Mouse (Mus musculus) MEL (cell line): ENCODE data around the gene Klrk1. TPM values are rescaled to one million over a fixed set of nuclear protein-coding genes. Genes with fewer than 3 reads are reported as not detected.

ENCODE experiments used
- DNase-seq: peaks from one replicate; pipeline ENCODE4 v3.0.0; 2011; ENCODE audit warnings: low read depth, low spot score
- H3K27ac ChIP-seq: 2 replicates; pipeline ENCODE4 v1.5.1; 2012; ENCODE audit warnings: low read depth, mild to moderate bottlenecking, control low read depth, low read length, moderate library complexity; ENCODE audit not compliant: control insufficient read depth
- H3K27me3 ChIP-seq, 2 experiments: fragments of 150-350 bp in 1 of 2; sonication (generic) in 1 of 2; 2 replicates each; pipeline ENCODE4 v1.6.1; 2012; ENCODE audit warnings: low read length in 2 of 2, mild to moderate bottlenecking in 2 of 2, improper control_type of control experiment in 1 of 2, moderate library complexity in 1 of 2; ENCODE audit not compliant: insufficient read depth in 2 of 2, control insufficient read depth in 1 of 2
- H3K36me3 ChIP-seq, 2 experiments: 2 replicates each; pipeline ENCODE4 v1.6.1; 2012 to 2014; ENCODE audit warnings: low read length in 2 of 2, improper control_type of control experiment in 1 of 2, inconsistent platforms in 1 of 2, mild to moderate bottlenecking in 1 of 2; ENCODE audit not compliant: insufficient read depth in 2 of 2, control insufficient read depth in 1 of 2
- H3K4me1 ChIP-seq, 2 experiments: fragments of 150-350 bp in 1 of 2; sonication (generic) in 1 of 2; 2 replicates each; pipeline ENCODE4 v1.6.1; 2012; ENCODE audit warnings: low read length in 2 of 2, improper control_type of control experiment in 1 of 2, mild to moderate bottlenecking in 1 of 2; ENCODE audit not compliant: insufficient read depth in 2 of 2, control insufficient read depth in 1 of 2
- H3K4me3 ChIP-seq, 2 experiments: fragments of 150-350 bp in 1 of 2; sonication (generic) in 1 of 2; 2 replicates each; pipeline ENCODE4 v1.5.1; 2012; ENCODE audit warnings: low read depth in 2 of 2, low read length in 2 of 2, mild to moderate bottlenecking in 2 of 2, moderate library complexity in 2 of 2, control low read depth in 1 of 2, improper control_type of control experiment in 1 of 2; ENCODE audit not compliant: control insufficient read depth in 1 of 2, insufficient read depth in 1 of 2
- H3K79me2 ChIP-seq: 2 replicates; pipeline ENCODE4 v1.6.1; 2012; ENCODE audit warnings: mild to moderate bottlenecking, low read length, moderate library complexity; ENCODE audit not compliant: control insufficient read depth, poor library complexity, insufficient read depth
- H3K9ac ChIP-seq: 2 replicates; pipeline ENCODE4 v1.6.1; 2012; ENCODE audit warnings: low read depth, mild to moderate bottlenecking, control low read depth, low read length, moderate library complexity; ENCODE audit not compliant: control insufficient read depth, poor library complexity, severe bottlenecking
- H3K9me3 ChIP-seq: fragments of 150-350 bp; sonication (generic); replicated peaks from 2 replicates; pipeline ENCODE4 v1.6.1; 2012; ENCODE audit warnings: mild to moderate bottlenecking, low read length, improper control_type of control experiment, moderate library complexity; ENCODE audit not compliant: insufficient read depth
- CHD1 ChIP-seq: IDR thresholded peaks from 2 replicates; pipeline ENCODE4 v1.6.1; 2012; ENCODE audit warnings: low read depth, mild to moderate bottlenecking, inconsistent platforms, low read length, improper control_type of control experiment
- CHD2 ChIP-seq: IDR thresholded peaks from 2 replicates; pipeline ENCODE4 v1.6.1; 2011; ENCODE audit warnings: low read length, improper control_type of control experiment
- CTCF ChIP-seq, 3 experiments: IDR thresholded peaks in 2 of 3; conservative IDR thresholded peaks in 1 of 3; 2 replicates each; pipeline ENCODE4 v1.5.1; 2011 to 2012; ENCODE audit warnings: low read length in 3 of 3, low read depth in 2 of 3, mild to moderate bottlenecking in 2 of 3, improper control_type of control experiment in 1 of 3, inconsistent platforms in 1 of 3, mixed read lengths in 1 of 3, moderate library complexity in 1 of 3; ENCODE audit not compliant: control insufficient read depth in 1 of 3, insufficient read depth in 1 of 3, poor library complexity in 1 of 3, severe bottlenecking in 1 of 3
- EP300 ChIP-seq, 2 experiments: IDR thresholded peaks; 2 replicates each; pipeline ENCODE4 v1.6.1; 2011; ENCODE audit warnings: improper control_type of control experiment in 2 of 2, low read length in 2 of 2, low read depth in 1 of 2, mild to moderate bottlenecking in 1 of 2
- ETS1 ChIP-seq: IDR thresholded peaks from 2 replicates; pipeline ENCODE4 v1.6.1; 2012; ENCODE audit warnings: low read depth, mild to moderate bottlenecking, inconsistent platforms, low read length, improper control_type of control experiment, moderate library complexity
- GATA1 ChIP-seq: IDR thresholded peaks from 2 replicates; pipeline ENCODE4 v1.6.1; 2011; ENCODE audit warnings: low read depth, low read length, improper control_type of control experiment
- JUND ChIP-seq: IDR thresholded peaks from 2 replicates; pipeline ENCODE4 v1.6.1; 2011; ENCODE audit warnings: low read depth, mild to moderate bottlenecking, improper control_type of control experiment, low read length
- KAT2A ChIP-seq: conservative IDR thresholded peaks from 2 replicates; pipeline ENCODE4 v1.6.1; 2012; ENCODE audit warnings: low read depth, low read length, improper control_type of control experiment, inconsistent platforms
- MEF2A ChIP-seq: IDR thresholded peaks from 2 replicates; pipeline ENCODE4 v1.6.1; 2014; ENCODE audit warnings: low read depth, mild to moderate bottlenecking, inconsistent platforms, low read length, improper control_type of control experiment; ENCODE audit not compliant: poor library complexity, insufficient replicate concordance, severe bottlenecking; ENCODE audit errors: extremely low read depth
- MYB ChIP-seq: IDR thresholded peaks from 2 replicates; pipeline ENCODE4 v1.6.1; 2011; ENCODE audit warnings: mild to moderate bottlenecking, low read depth, low read length, improper control_type of control experiment
- NELFE ChIP-seq: IDR thresholded peaks from 2 replicates; pipeline ENCODE4 v1.6.1; 2011; ENCODE audit warnings: low read depth, low read length, improper control_type of control experiment
- POLR2AphosphoS2 ChIP-seq: IDR thresholded peaks from 2 replicates; pipeline ENCODE4 v1.6.1; 2011; ENCODE audit warnings: low read length, improper control_type of control experiment
- RAD21 ChIP-seq: IDR thresholded peaks from 2 replicates; pipeline ENCODE4 v1.6.1; 2011; ENCODE audit warnings: mild to moderate bottlenecking, low read depth, low read length, improper control_type of control experiment
- SMC3 ChIP-seq: IDR thresholded peaks from 2 replicates; pipeline ENCODE4 v1.6.1; 2011; ENCODE audit warnings: low read depth, low read length, improper control_type of control experiment
- TAL1 ChIP-seq: IDR thresholded peaks from 2 replicates; pipeline ENCODE4 v1.6.1; 2012; ENCODE audit warnings: mild to moderate bottlenecking, inconsistent platforms, low read length, moderate library complexity, mixed read lengths
- TBP ChIP-seq: IDR thresholded peaks from 2 replicates; pipeline ENCODE4 v1.8.0; 2011; ENCODE audit warnings: low read depth, low read length, improper control_type of control experiment
- TCF12 ChIP-seq: IDR thresholded peaks from 2 replicates; pipeline ENCODE4 v1.6.1; 2014; ENCODE audit warnings: low read depth, mild to moderate bottlenecking, inconsistent platforms, low read length, improper control_type of control experiment, moderate library complexity
- ZC3H11A ChIP-seq: IDR thresholded peaks from 2 replicates; pipeline ENCODE4 v1.6.1; 2012; ENCODE audit warnings: low read depth, mild to moderate bottlenecking, inconsistent platforms, low read length, improper control_type of control experiment
- ZNF384 ChIP-seq: IDR thresholded peaks from 2 replicates; pipeline ENCODE4 v1.6.1; 2012; ENCODE audit warnings: low read depth, mild to moderate bottlenecking, inconsistent platforms, low read length, improper control_type of control experiment
- polyA plus RNA-seq, 2 experiments: library from polyadenylated mRNA; stranded (reverse) in 1 of 2; unstranded in 1 of 2; fragments of >175 nt in 1 of 2; fragments of >200 nt in 1 of 2; gene quantifications; 2 replicates each; pipeline versions ENCODE4 v1.2.1 to v1.2.4; 2012; ENCODE audit warnings: low replicate concordance in 2 of 2, low read depth in 1 of 2; ENCODE audit not compliant: insufficient read length in 2 of 2, insufficient read depth in 1 of 2, missing spikeins in 1 of 2
- total RNA-seq: library from RNA; depleted of rRNA; stranded (reverse); fragments of 300-350 nt; gene quantifications from 2 replicates; pipeline ENCODE4 v1.2.3, GENCODE M21; 2012

Gene Klrk1
- total and polyA plus RNA-seq, 3 experiments = not detected

GRCm38 (mm10) chr6:129583014-129583413, 40.6 kb downstream of the Klrk1 start:
- Histone ChIP-seq H3K27ac (no peak overlapping the region), H3K4me1 (no peaks in the 10 kb centered on the region), H3K36me3 (no peaks in the 10 kb centered on the region), H3K9me3 (no peaks in the 10 kb centered on the region), H3K79me2 (no peaks in the 10 kb centered on the region), H3K9ac (no peak overlapping the region), H3K27me3 (peaks cover 0 to 2% of the 10 kb centered on the region in 2 experiments; a peak in 2 of 4 replicates), H3K4me3 (no peak overlapping the region)
- no peak for TF ChIP-seq EP300 (IDR thresholded peaks at IDR 0.05; ENCODE audit: low read depth in 1 of 2, low read length in 2 of 2)
- TF ChIP-seq TAL1 = no peak
- TF ChIP-seq CHD2 = no peak
- TF ChIP-seq TBP = no peak
- no peak for TF ChIP-seq TCF12
- TF ChIP-seq MEF2A = no peak
- no peak for TF ChIP-seq CHD1
- no peak for TF ChIP-seq ZC3H11A
- no peak for DNase-seq

DNA sequence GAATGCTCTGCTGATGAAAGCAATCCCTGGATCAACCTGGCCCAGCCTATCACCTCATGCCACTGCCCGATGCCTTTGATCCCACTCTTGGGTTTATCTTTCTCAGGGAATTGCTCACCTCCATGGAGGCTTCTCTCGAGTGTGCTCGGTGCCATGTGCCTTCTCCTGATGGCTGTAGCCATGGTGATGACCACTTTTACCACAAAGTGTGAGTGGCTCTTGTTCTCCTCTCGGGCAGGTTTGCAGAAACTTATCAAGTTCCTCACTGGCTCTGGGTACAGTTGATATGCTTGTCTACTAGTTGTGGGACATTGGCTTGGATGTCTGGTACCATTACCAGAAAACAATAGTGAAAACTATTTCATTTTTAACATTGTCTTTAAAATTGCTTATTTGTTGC, 41.8 kb downstream of the Klrk1 start:
- Histone ChIP-seq H3K9me3 (no peaks in the 10 kb centered on the region), H3K4me3 (no peak overlapping the region), H3K79me2 (no peaks in the 10 kb centered on the region), H3K36me3 (no peaks in the 10 kb centered on the region), H3K27me3 (peaks cover 0 to 2% of the 10 kb centered on the region in 2 experiments; a peak in 2 of 4 replicates), H3K4me1 (no peaks in the 10 kb centered on the region), H3K9ac (no peak overlapping the region), H3K27ac (no peak overlapping the region)
- peak; percentile 32 for DNase-seq
- no peak for TF ChIP-seq JUND
- TF ChIP-seq KAT2A = no peak
- no peak for TF ChIP-seq ZC3H11A
- TF ChIP-seq CHD1 = no peak

- no peaks in the 10 kb centered on the region for H3K4me1 ChIP-seq
- TF ChIP-seq RAD21 (peak; percentile 89), GATA1 (no peak), ETS1 (no peak), TCF12 (no peak), SMC3 (peak; percentile 82), EP300 (IDR thresholded peaks at IDR 0.05; ENCODE audit: low read depth in 1 of 2, low read length in 2 of 2) (no peak), CTCF (IDR thresholded peaks at IDR 0.05 in 2 of 3, conservative IDR thresholded peaks at IDR 0.05 in 1 of 3; ENCODE audit: control insufficient read depth in 1 of 3, insufficient read depth in 1 of 3, low read depth in 2 of 3, low read length in 3 of 3, poor library complexity in 1 of 3, severe bottlenecking in 1 of 3) (peak; percentile 4 to 80 (median 39); a peak in 4 of 6 replicates), POLR2AphosphoS2 (no peak), ZC3H11A (peak; percentile 70), NELFE (no peak), MYB (no peak), ZNF384 (no peak)
- peaks cover 0 to 2% of the 10 kb centered on the region in 2 experiments; a peak in 2 of 4 replicates for H3K27me3 ChIP-seq
- no peak overlapping the region for H3K9ac ChIP-seq
- no peaks in the 10 kb centered on the region for H3K36me3 ChIP-seq
- no peak overlapping the region for H3K4me3 ChIP-seq
- H3K9me3 ChIP-seq = no peaks in the 10 kb centered on the region
- no peak overlapping the region for H3K27ac ChIP-seq
- H3K79me2 ChIP-seq = no peaks in the 10 kb centered on the region
- DNase-seq = peak; percentile 63
Measured at GRCm38 (mm10) chr6:129581274-129581673, 42.4 kb downstream of the Klrk1 start.
